Mouse (Mus musculus): ENCODE results near the gene H2al1o. TPM values are rescaled to one million over a fixed set of nuclear protein-coding genes. Genes with fewer than 3 reads are reported as not detected.
"Not testable (repeated sequence)": the region's sequence is repeated elsewhere in the genome, so short reads cannot be mapped to it uniquely, and the experiment has no call there.

The H2al1o gene
- not detected in 2 replicates for polyA plus RNA-seq (2016; fragmentation: Nextera tagmentation; extraction: Ambion mirVana)

DNA sequence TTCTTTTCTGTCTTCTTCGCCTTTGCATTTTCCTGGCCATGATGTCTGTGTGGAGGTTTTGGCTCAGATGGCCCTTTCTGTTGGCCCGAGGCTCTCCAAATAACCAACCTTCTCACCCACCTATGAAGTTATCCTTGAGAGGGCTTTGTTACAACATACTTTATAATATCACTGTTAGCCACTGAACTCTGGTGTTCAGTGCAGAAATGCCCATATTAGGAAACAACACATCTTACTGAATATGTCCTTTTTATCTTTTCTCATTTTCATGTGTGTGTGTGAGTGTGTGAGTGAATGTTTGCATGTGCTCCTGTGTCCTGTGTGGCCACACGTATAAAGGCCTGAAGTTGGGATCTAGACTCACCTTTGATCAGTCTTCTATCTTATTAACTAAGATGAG, at the start of gene H2al1o:
TSS of gene H2al1o (minus strand) at position 101 of the 400 bp plus-strand sequence.
- H3K9me3 ChIP-seq; H3K36me3 ChIP-seq; H3K27me3 ChIP-seq; H3K4me3 ChIP-seq (replicated peaks); ATAC-seq (ENCODE audit: insufficient number of reproducible peaks, insufficient read depth, low FRiP score, low TSS enrichment, low read depth); H3K4me2 ChIP-seq; H3K27ac ChIP-seq; H3K4me1 ChIP-seq (replicated peaks); H3K9ac ChIP-seq (replicated peaks): not testable (repeated sequence)
- WGBS, result 88% methylated on average over 3 of the region's 3 CpGs

DNA sequence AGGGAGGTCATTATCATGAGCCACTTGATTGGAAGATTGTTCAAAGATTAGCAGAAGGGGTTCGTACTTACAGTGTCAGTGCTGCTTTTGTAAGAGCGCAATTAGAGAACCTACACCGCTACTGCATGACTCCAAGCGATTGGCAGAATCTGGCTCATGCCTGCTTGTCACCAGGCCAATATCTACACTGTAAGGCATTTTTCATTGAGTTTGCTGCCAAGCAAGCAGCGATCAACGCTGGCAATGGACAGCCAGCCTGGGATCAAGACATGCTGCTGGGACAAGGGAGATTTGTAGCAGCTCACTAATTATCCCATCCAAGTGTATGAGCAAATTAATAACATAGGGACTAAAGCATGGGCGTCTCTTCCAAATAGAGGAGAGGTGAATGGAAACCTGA, 25.8 kb upstream of the H2al1o start:
- not testable (repeated sequence) for H3K27me3 ChIP-seq; H3K9ac ChIP-seq (replicated peaks); H3K4me2 ChIP-seq; H3K4me1 ChIP-seq (replicated peaks); H3K36me3 ChIP-seq; H3K4me3 ChIP-seq (replicated peaks); H3K9me3 ChIP-seq; ATAC-seq (ENCODE audit: insufficient number of reproducible peaks, insufficient read depth, low FRiP score, low TSS enrichment, low read depth); H3K27ac ChIP-seq
- WGBS, result 92% methylated on average over 7 of the region's 7 CpGs

DNA sequence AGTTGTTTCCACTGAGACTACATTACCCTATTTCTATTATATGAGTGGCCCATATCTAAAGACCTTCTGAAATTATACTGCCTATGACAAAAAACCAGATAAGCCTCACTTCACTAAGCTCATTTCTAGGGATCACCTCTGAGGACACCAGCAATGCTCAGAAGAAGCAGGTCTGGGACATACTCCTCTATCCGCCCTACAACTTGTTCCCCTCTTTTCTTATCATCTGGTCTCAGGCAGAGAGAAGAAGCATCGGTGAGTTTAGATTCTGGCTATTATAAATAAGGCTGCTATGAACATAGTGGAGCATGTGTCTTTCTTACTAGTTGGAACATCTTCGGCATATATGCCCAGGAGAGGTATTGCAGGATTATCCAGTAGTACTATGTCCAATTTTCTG, 35.3 kb downstream of the H2al1o start:
- WGBS, result 85% methylated on average over 3 of the region's 3 CpGs
- H3K36me3 ChIP-seq, result no peaks in the 10 kb centered on the region
- H3K9ac ChIP-seq (replicated peaks), result no peak overlapping the region
- no peak overlapping the region for H3K4me2 ChIP-seq
- no peaks in the 10 kb centered on the region for H3K4me1 ChIP-seq (replicated peaks)
- no peaks in the 10 kb centered on the region for H3K9me3 ChIP-seq
- ATAC-seq (ENCODE audit: insufficient number of reproducible peaks, insufficient read depth, low FRiP score, low TSS enrichment, low read depth), result no peak
- no peaks in the 10 kb centered on the region for H3K27me3 ChIP-seq
- no peak overlapping the region for H3K4me3 ChIP-seq (replicated peaks)
- H3K27ac ChIP-seq, result no peak overlapping the region

Other genes with a start within 250 kb of the H2al1o start
- not detected in 2 replicates for gene H2al1k, start 221.8 kb downstream of the H2al1o start, polyA plus RNA-seq (2016; fragmentation: Nextera tagmentation; extraction: Ambion mirVana)
- gene Cybb, start 84.6 kb downstream of the H2al1o start, polyA plus RNA-seq (2016; fragmentation: Nextera tagmentation; extraction: Ambion mirVana), result 0.71 and 1.00 TPM in 2 replicates
- gene Dynlt3, start 90.6 kb upstream of the H2al1o start, polyA plus RNA-seq (2016; fragmentation: Nextera tagmentation; extraction: Ambion mirVana), result 18.0 and 20.1 TPM in 2 replicates